Mouse (Mus musculus) cerebellum, adult (tissue): ENCODE results near the gene Gm7168.
"Not testable (repeated sequence)": the region's sequence is repeated elsewhere in the genome, so short reads cannot be mapped to it uniquely, and the experiment has no call there.

Experiments used
- ATAC-seq: cut with Nextera tagmentation; 2 replicates; pipeline ENCODE4 v1.9.2; 2017; ENCODE audit warnings: mild to moderate bottlenecking, moderate library complexity, mixed read lengths; ENCODE audit not compliant: insufficient number of reproducible peaks, low FRiP score, low TSS enrichment

Gene Gm7168

DNA sequence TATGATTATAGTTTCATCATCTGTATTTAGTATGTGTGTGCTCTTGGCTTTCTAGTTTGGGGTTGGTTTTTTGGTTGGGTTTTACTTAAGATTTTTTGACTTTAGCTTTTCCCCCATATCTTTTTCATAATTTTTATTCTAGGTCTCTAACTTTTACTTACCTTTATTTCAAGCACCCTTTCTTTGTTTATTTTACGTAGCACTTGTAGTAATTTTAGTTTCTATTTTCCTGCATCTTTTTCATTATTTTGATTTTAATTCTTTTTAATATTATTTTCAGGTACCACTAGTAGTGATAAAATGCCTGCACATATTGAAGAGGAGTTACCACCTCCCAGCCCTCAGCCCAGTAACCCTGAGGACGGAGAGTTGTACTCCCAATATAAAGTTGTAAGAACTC is at the start of gene Gm7168:
Gene Gm7168 (plus strand): TSS at position 301 of the 400 bp plus-strand sequence.
- ATAC-seq: not testable (repeated sequence)

DNA sequence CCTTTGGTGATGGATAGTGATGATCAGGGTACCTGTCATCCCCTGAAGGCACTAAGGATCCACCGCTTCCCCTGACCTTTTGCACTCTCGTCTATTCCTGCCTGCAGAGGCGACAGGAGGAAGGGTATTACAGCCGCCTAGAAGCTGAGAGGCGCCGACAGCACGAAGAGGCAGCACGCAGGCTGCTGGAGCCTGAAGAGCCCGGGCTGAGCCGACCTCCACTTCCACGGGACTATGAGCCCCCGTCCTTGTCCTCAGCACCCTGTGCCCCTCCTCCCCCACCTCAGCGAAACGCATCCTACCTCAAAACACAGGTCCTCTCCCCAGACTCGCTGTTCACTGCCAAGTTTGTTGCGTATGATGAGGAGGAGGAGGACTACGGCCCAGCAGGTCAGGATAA is 49.3 kb upstream of the Gm7168 start:
- ATAC-seq: no peak

DNA sequence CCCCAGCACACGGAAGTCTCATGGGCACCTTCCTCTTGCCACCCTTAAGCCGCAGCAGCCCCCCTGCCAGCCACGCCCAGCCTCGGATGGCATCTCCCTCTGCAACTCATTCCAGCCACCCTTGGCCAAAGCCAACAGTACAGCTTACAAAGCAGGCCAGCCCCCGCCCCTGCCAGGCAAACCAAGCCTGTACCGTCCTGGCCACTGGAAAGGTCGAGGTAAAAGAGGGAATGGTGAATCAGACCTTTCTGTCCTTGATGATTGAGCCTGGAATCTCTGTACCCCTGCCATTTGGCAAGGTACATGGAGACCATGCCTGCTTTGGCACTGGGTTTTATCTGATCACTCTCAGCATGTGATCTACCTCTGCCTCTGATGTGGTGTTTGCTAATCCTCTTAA is 48.9 kb upstream of the Gm7168 start:
- no peak for ATAC-seq

DNA sequence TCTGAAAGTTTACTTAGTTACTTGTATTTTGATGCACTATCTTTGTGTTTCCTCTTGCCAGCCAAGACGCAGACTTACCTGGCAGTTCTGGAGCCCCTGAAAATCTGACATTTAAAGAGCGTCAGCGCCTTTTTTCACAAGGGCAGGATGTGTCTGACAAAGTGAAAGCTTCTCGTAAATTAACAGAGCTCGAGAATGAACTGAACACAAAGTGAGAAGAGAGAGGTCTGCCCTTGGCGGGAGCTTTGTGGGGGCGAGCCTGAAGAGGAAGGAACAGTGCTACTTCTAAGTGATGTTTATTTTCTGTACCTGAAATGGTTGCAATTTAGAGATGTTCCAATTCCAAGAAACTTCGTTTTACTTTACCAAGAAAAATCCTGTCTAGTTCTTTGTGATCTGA is 44.4 kb upstream of the Gm7168 start:
- no peak for ATAC-seq

DNA sequence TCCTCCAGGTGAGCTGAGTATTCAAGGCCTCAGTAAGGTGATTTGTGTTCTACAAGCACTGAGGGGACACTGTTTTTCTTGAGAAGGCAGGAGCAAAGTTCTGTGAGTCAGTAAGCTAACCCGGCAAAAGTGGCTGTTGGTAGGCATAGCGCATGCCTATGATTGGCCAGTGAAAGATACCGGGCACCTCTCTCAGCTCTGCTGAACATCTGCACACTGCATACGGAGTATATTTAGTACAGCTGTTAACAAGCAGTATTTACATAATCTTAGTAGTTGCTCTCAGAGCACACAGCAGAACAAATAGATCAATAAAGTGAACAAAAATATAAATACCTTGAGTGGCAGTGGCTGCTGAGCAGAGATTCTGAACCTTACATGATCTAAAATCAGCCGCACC is 41.1 kb upstream of the Gm7168 start:
- ATAC-seq: no peak

DNA sequence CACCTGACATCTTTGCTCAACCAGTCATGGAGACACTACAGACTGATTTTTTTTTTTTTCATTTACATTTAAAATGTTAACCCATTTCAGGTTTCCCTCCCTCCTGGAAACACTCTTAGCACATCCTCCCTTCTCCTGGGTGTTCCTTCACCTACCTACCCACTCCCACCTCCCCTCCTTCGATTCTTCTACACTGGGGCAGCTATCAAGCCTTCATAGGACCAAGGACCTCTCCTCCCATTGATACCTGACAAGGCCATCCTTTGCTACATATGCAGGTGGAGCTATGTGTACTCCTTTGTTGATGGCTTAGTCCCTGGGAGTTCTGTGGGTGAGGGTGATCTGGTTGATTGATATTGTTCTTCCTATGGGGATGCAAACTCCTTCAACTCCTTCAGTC is 40.5 kb upstream of the Gm7168 start:
- no peak for ATAC-seq

DNA sequence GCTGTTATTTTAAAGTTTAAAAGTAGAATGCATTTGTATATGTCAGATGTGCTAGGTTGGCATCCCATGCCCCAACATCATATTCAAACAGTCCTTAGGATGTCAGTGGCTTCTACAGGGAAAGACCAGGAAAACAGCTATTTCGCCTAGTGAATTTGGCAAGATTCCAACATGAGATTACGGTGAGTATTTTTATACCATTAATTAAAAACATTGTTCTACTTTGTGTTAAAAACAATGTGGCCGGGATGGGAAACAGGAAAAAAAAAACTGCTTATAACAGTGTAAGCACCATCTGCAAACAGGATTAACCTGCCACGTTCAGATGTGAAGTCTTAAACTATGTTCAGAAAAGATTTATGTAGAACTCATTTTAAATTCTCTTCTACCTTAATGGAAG is 34.2 kb upstream of the Gm7168 start:
- no peak for ATAC-seq

DNA sequence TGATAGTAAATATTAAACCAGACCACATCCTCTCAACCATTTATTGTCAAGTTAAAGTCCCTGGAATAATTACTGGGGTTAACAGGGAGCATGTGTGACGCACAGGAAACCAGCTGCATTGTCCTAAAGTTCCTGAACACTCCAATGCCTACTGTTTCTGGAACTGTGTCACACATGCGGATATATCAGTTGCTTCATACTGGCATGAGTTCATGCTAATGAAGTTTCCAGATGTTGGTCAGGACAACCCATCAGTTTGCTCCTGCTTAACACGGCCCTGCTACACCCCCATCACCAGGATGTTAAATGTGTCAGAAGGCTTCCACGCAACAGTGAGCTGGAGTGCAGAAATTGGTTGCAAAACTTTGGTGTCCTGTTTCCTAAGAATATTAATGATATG is 33.6 kb upstream of the Gm7168 start:
- no peak for ATAC-seq

DNA sequence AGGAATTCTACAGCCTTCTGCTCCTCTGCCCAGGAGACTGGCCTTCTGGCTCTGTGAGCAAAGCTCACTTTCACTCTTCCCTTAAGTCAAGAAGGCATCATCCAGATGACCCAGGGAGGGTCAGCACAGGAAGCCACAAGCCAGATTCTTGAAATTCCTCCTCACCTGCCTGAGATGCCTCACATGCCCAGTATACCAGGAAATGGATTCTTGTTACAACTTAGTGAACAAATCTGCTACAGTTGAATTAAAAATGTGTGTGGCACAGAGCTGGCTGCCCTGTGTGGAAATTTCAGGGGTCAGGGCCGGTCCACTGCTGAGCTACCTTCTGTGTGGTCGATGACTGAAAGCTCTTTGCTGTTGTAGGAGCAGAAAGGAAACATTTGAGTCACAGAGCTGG is 27.4 kb upstream of the Gm7168 start:
- ATAC-seq: no peak

DNA sequence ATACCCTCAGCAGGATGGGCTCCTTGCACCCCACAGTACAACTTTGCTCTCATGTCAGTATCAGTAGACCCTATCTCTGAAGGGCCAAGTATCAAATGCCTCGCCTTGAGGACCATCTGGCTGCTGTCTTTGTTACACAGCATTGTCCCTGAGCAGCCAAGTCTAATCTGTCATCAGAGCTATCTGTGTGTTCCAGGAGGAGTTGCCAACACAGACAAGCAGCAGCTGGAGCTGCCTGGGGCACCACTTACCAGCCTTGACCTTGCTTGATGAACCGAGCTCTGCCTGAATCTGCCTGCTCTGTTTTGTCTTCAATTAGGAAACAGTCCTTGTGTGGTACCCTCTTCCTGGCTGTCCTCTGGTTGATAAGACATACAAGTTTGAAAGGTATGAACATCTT is 24.8 kb upstream of the Gm7168 start:
- ATAC-seq: no peak

DNA sequence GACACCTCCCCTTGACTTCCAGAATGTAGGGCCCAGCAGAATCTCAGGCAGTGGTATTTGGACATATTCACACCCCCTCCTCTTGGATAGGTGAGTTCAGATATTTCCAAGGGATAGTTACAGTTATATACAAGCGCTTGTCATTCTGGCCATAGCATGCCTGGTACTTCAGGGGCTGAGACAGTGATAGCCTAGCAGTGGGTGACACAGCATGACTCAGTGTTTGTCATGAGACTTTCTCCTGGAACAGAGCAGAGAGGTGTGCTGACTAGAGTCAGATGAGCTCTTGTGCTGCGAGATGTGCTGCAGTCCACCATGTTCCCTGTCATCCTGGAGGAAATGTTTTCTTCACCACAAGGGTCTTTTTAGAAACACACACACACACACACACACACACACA is 23.6 kb upstream of the Gm7168 start:
- no peak for ATAC-seq

DNA sequence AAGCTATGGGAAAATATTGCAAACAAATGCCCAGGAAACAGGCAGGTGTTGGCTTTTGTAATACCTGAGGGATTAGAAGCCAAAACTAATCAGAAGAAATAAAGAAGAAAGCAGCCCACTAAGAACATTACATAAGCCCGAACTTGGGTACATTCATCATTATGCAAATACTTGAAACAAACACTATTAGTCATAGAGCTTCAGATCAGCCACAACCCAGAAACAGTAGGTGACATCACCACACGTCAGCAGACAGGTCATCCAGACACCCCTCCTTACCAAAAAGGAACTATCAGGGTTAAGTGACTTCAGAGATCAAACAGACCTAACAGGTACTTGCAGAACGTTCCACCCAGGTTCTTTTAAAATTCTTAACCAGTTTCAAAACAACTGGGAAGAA is 22.2 kb upstream of the Gm7168 start:
- ATAC-seq: no peak

DNA sequence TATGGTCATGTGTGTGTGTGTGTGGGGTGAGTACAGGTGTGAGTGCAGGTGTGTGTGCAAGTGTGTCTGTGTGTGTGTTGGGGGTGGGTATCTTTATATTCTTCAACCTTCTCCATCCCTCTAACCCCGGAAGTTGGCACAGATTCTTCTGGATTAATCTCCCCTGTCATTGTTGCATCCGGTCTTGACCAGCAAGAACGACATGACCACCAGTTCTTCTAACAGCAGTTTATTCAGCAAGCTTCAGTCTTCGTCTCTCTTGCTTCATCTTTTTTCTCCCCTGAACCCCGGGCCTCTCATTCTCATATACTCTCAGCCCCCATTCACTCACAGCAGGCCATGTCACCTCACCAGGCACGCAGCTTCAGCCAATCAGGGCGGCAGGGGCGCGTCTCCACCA is 17.8 kb upstream of the Gm7168 start:
- no peak for ATAC-seq

DNA sequence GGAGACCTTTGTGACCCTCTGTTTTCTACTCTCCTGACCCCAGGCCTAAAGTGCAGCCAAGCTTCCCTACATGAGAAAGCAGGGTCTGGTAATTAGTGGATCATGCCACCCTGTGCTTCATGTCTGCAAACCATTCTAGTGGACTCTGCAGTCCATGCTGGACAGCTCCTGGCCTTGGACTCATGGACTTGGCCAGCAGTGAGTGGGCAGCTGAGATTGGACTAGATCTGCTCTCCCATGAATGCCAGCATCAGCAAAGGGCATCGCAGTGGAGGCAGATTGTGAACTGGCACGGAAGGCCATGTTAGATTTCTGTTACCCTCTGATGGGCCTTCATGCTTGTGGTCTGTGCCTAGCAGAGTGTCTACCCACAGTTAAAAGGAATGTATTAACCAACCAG is 12.8 kb upstream of the Gm7168 start:
- not testable (repeated sequence) for ATAC-seq

DNA sequence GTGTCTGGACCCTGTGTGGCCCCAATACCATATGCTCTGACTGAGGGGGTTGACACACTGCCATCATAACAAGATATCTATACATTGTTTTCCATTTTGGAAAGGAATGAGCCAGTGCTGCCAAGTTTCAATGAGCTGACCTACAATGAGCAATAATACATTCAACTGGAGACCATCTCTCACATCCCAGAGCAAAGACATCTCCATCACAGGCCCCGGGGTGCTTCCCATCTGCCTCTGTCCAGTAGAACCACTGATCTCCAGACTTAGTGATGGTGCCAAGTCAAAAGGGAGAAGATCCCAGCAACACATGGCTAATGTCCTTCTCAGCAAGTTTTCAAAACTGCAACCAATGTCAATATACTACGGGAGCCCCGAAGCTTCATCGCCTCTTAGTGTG is 10.4 kb upstream of the Gm7168 start:
- ATAC-seq: no peak

DNA sequence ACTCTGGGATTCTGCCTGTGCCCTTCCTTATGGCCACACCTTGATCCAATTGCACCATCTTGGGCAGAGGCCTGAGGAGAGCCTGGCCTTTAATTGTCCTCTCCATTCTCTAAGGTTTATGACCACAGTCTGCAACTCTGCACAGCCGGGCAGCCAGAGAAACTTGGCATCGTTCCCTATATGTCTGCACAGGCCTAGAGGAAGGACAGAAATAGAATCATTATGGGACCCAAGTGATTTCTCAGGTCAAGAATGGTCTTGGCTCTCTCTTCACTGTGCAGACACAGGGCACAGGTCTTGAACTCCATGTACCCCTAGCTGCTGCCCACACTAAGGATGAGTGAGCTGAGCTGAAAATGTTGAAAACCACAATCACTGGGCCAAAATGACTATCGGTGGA is 9.5 kb upstream of the Gm7168 start:
- ATAC-seq: no peak

DNA sequence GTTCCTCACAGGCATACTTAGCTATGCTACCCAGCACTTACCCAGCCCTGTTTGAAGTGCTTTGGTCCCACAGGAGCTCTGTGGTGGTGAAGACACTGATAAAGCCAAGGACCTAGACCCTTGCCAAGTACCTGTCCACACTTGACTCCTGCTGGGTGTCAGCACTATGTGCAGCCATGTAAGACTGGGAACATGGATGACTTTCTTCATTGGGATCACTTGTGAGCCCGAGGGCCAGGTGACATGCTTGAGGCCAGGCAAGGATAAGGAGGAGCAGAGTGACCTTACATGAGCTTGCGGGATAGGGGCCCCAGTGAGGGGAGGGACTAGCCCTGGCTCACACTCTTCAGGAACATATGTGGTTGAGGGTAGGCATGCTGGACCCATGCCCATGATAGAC is 8.9 kb upstream of the Gm7168 start:
- not testable (repeated sequence) for ATAC-seq

DNA sequence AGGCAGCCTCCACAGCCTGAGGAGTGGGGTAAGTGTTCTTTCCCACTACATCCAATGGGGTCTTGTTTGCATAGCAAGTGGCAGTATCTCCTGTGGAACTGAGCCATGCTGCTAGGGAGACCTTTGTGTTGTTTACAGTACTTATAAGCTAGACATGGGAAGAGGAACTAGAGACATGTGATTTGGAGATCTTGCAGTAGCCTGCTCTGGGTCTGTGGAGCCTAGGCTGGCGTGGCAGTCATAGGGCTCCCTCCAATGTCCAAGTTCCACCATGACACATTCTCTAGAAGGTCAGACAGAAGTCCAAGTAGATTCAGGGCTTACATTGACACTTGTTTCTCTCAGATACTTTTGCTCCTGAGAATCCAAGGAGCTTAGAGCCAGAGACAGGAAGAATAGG is 7.7 kb upstream of the Gm7168 start:
- ATAC-seq: no peak

DNA sequence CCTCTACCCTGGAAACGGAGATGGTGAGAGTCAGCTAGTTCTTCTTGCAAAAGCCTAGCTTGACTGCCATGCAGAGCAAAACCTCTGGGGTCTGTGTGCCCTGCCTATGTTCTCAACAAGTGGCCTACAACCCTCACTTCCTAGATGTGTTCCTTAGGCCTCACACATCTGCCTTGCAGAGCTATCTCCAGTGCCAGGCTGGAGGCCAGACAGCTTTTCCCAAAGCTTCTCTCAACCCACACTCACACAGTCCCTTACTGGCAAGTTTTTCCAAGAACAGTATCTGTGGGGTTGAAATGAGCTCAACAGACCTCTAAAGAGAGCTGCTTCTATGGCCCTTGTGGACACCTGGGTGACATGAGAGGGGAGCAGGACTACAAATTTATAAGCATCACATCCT is 3.4 kb downstream of the Gm7168 start:
- ATAC-seq: not testable (repeated sequence)

DNA sequence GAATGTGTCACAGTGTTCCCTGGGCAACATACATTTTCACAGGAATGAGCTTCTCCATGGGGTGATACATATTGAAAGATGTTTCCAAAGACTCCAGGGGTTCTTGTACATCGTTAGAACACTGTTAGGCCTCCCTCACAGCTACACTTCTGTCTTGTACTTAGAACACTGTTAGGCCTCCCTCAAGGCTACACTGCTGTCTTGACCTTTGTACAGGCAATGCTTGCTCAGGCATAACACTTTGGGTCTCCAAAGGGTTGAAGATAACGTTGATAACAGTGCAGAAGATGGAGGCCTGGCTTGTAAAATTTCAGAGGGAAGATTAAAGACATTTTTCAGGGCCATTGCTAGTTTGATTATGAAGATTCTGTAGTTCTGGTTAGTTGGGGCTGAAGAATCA is 10.0 kb downstream of the Gm7168 start:
- ATAC-seq: not testable (repeated sequence)

DNA sequence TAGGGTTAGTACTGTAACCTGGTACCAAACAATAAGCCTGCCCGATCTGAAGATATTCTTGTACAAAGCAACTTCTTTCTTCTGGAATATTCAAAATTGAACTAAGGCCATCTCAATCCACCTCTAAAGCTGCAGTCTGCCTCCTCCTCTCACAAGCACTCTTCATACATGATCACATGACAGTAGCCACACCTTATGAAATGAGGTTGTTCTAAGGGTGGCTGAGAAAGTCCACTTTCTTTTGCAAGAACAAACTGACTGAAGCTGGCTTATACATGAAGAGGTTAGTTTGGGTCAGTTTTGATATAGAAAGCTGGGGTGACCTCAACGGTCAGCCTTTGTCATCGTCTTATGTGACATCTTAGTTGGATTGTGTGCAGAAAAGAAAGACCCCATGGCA is 14.1 kb downstream of the Gm7168 start:
- ATAC-seq: not testable (repeated sequence)

DNA sequence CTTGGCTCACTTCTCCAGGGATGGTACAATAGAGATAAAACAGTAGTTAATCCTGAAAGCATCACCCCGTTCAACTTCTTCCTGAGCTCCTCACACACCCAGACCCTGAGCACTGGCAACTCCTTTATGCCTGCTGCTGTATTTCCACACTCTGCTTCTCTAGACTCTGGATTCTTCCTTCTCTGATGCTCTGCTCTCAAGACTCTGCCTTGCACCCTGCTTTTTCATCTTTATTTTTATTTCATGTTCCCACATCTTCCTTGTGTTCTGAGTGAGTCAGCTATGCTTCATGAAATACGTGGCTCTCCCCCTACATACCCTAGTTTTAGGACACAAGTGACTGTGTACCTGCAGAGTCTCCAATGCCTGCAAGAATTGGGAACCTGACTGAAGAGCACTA is 16.9 kb downstream of the Gm7168 start:
- not testable (repeated sequence) for ATAC-seq

DNA sequence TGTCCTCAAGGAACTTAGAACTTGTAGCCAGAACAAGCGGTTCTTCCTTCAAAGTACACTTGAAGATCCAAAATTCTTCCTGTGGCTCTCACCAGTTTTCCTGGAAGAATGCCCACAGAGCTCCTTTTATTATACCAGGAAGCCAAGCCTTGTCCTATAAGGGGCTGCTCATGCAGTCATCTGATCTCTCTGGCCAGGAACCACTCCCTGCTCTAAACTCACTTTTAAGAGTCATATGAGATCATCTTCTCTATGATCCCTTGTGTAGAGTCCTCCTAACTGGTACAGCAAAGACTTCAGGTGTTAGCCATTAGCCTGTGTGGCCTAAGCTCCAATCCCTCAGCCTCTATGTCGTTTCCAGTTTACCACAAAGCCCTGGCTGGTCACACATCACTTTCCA is 21.7 kb downstream of the Gm7168 start:
- not testable (repeated sequence) for ATAC-seq
